Mouse (Mus musculus) brain, embryonic 14.5 days (tissue): ENCODE measurements around the gene Ap2b1.

Experiments
- CTCF ChIP-seq: fragments of 200-500 bp; IDR thresholded peaks from 2 replicates; pipeline ENCODE4 v1.5.1; 2012; ENCODE audit warnings: inconsistent platforms, mild to moderate bottlenecking, moderate library complexity, borderline replicate concordance; ENCODE audit not compliant: insufficient read depth, insufficient read length; ENCODE audit errors: extremely low read depth
- POLR2A ChIP-seq: fragments of 200-500 bp; IDR thresholded peaks from 2 replicates; pipeline ENCODE4 v1.6.1; 2012; ENCODE audit warnings: mild to moderate bottlenecking, inconsistent platforms, borderline replicate concordance; ENCODE audit not compliant: poor library complexity, insufficient read depth, insufficient read length, severe bottlenecking; ENCODE audit errors: extremely low read depth

- no peak for TF ChIP-seq POLR2A
- TF ChIP-seq CTCF: no peak
Observed at GRCm38 (mm10) chr11:83421305-83421704, 122.5 kb downstream of the Ap2b1 start.
